Mouse (Mus musculus): ENCODE results near the gene Jazf1.

DNA sequence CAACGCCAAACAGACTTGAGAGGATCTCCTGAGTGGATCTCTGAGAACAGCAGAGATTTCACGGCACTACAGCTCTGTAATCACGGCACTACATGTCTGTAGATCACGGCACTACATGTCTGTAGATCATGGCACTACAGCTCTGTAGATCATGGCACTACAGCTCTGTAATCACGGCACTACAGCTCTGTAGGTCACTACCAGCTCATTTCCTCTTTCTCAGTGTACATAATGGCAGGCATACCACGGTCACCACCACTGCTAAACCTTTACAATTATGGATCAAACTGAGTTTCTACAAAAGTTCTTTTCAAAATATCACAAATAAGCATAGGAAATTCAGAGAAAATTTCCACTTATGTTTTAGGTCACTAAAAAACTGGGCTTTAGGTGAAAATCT, 147.7 kb downstream of the Jazf1 start:
- TF ChIP-seq POLR2A (IDR thresholded peaks at IDR 0.05; ENCODE audit: extremely low read depth, insufficient read depth, low read length) (no peak), CTCF (IDR thresholded peaks at IDR 0.05; ENCODE audit: low read depth, low read length) (no peak)
